14 mouse cellular contexts compared by ENCODE assay signal in the genomic region with DNA sequence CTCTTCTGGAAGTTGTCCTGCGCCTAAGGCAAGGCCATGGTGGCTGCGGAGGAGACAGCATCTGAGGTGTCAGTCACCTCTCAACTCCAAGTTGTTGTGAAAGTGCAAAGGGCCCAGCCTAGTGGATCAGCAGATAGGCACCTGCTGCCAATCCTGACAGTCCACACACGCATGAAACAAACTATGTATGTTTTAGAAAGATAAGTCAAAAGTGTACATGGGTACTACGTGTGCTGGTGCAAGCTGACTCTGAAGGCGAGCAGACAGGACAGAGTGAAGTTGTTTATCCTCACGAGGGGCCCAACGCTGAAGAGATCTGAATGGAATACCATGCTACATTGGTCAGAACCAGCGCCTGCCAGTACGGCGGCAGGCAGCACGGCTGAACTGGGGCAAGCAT.
"Had no signal": no experiment of that assay in that cellular context is flagged by ENCODE, and none has a peak within 500 bp of the region (broad histone marks: within the 10 kb centered on the region; RNA-seq: fewer than 3 reads in every experiment).

No protein-coding gene starts in this region.

- ATAC-seq: midbrain, embryonic 13.5 days; midbrain, embryonic 15.5 days had no signal

- H3K4me1 ChIP-seq: megakaryocyte, embryonic 14.5 days; midbrain, embryonic 13.5 days; midbrain, embryonic 15.5 days; neural tube, embryonic 12.5 days had no signal

- H3K4me2 ChIP-seq: lung, embryonic 14.5 days; midbrain, embryonic 11.5 days; midbrain, embryonic 13.5 days; midbrain, embryonic 15.5 days; neural tube, embryonic 12.5 days had no signal

- H3K9me3 ChIP-seq: megakaryocyte, embryonic 14.5 days; midbrain, embryonic 13.5 days; midbrain, embryonic 15.5 days; neural tube, embryonic 12.5 days had no signal

- DNase-seq: lung, adult 18-20 months; lung, embryonic 14.5 days; lung, postnatal 10 days; lung, postnatal 36 days; right cerebral cortex, postnatal 14 days; thymus, adult 18-20 months; thymus, postnatal 14 days; thymus, postnatal 36 days had no signal

- H3K9ac ChIP-seq: lung, embryonic 14.5 days; midbrain, embryonic 13.5 days; midbrain, embryonic 15.5 days; neural tube, embryonic 12.5 days had no signal

- H3K27me3 ChIP-seq: megakaryocyte, embryonic 14.5 days; midbrain, embryonic 13.5 days; midbrain, embryonic 15.5 days; neural tube, embryonic 12.5 days had no signal

- H3K4me3 ChIP-seq: megakaryocyte, embryonic 14.5 days; midbrain, embryonic 13.5 days; midbrain, embryonic 15.5 days; neural tube, embryonic 12.5 days had no signal

- H3K27ac ChIP-seq: macrophage; midbrain, embryonic 15.5 days; neural tube, embryonic 12.5 days had no signal
